ENCODE assay signal across 8 mouse cellular contexts in genomic region chr10:89874036-89874435, GRCm38 (mm10). TPM values are rescaled to one million over a fixed set of nuclear protein-coding genes. Genes with fewer than 3 reads are reported as not detected.
A peak's percentile ranks its signal among the peaks of the same experiment; 100 is the strongest.
DNase-seq lines count a peak whose midpoint lies in the region; ATAC-seq and TF ChIP-seq lines count a peak whose summit lies in the region.

No protein-coding gene starts in this region.

- TF ChIP-seq CTCF in thymus, adult 2 months (IDR thresholded peaks at IDR 0.05; ENCODE audit: borderline replicate concordance, control insufficient read depth, extremely low read depth, insufficient read depth, low read length, poor library complexity) = no peak

- H3K9ac ChIP-seq in kidney, embryonic 16.5 days (replicated peaks; ENCODE audit: low read length) = no peak overlapping the region
- H3K9ac ChIP-seq in embryonic facial prominence, embryonic 11.5 days (replicated peaks; ENCODE audit: low read length) = no peak overlapping the region
- peak overlapping the region; percentile 96 for H3K9ac ChIP-seq in hindbrain, embryonic 15.5 days
- peak overlapping the region; percentile 88 for H3K9ac ChIP-seq in midbrain, embryonic 16.5 days (ENCODE audit: low read depth, low read length)

- peaks cover 10% of the 10 kb centered on the region for H3K4me1 ChIP-seq in kidney, embryonic 16.5 days (ENCODE audit: insufficient read depth, low read length)
- H3K4me1 ChIP-seq in embryonic facial prominence, embryonic 11.5 days (ENCODE audit: control insufficient read depth, insufficient read depth, low read length) = no peaks in the 10 kb centered on the region
- peaks cover 19% of the 10 kb centered on the region for H3K4me1 ChIP-seq in hindbrain, embryonic 15.5 days (replicated peaks)
- peaks cover 18% of the 10 kb centered on the region for H3K4me1 ChIP-seq in midbrain, embryonic 16.5 days (ENCODE audit: control insufficient read depth, insufficient read depth, low read length)
- no peaks in the 10 kb centered on the region for H3K4me1 ChIP-seq in thymus, adult 2 months (replicated peaks; ENCODE audit: control insufficient read depth, insufficient read depth, low read length)

- ATAC-seq in kidney, embryonic 16.5 days (ENCODE audit: low FRiP score, low TSS enrichment) = no peak
- no peak for ATAC-seq in embryonic facial prominence, embryonic 11.5 days (replicated peaks; ENCODE audit: insufficient number of reproducible peaks, low FRiP score, low TSS enrichment, low read depth)
- no peak for ATAC-seq in hindbrain, embryonic 15.5 days (ENCODE audit: low FRiP score, low read depth)
- ATAC-seq in midbrain, embryonic 16.5 days = no peak

- TF ChIP-seq POLR2A in thymus, adult 2 months (IDR thresholded peaks at IDR 0.05; ENCODE audit: control insufficient read depth, extremely low read depth, insufficient read depth, low read length, poor library complexity) = no peak

- H3K27me3 ChIP-seq in kidney, embryonic 16.5 days (ENCODE audit: insufficient read depth, low read length) = peaks cover 14% of the 10 kb centered on the region
- peaks cover 4% of the 10 kb centered on the region for H3K27me3 ChIP-seq in embryonic facial prominence, embryonic 11.5 days (ENCODE audit: control insufficient read depth, insufficient read depth, low read length)
- no peaks in the 10 kb centered on the region for H3K27me3 ChIP-seq in hindbrain, embryonic 15.5 days
- H3K27me3 ChIP-seq in midbrain, embryonic 16.5 days (ENCODE audit: control insufficient read depth, insufficient read depth, low read depth, low read length) = no peaks in the 10 kb centered on the region
- H3K27me3 ChIP-seq in thymus, adult 2 months (ENCODE audit: control insufficient read depth, insufficient read depth, low read length) = 0 out of 2 replicates have a peak, but pooled peaks cover 3% of the 10 kb centered on the region

- no peaks in the 10 kb centered on the region for H3K9me3 ChIP-seq in kidney, embryonic 16.5 days (ENCODE audit: low read length)
- no peaks in the 10 kb centered on the region for H3K9me3 ChIP-seq in embryonic facial prominence, embryonic 11.5 days (replicated peaks; ENCODE audit: control insufficient read depth, low read length)
- no peaks in the 10 kb centered on the region for H3K9me3 ChIP-seq in hindbrain, embryonic 15.5 days
- no peaks in the 10 kb centered on the region for H3K9me3 ChIP-seq in midbrain, embryonic 16.5 days (replicated peaks; ENCODE audit: control insufficient read depth, low read length, poor library complexity, severe bottlenecking)

- no peak overlapping the region for H3K27ac ChIP-seq in kidney, embryonic 16.5 days (ENCODE audit: low read length)
- H3K27ac ChIP-seq in embryonic facial prominence, embryonic 11.5 days (replicated peaks; ENCODE audit: low read depth, low read length) = no peak overlapping the region
- peak overlapping the region; percentile 98 for H3K27ac ChIP-seq in hindbrain, embryonic 15.5 days (replicated peaks)
- peak overlapping the region; percentile 98 for H3K27ac ChIP-seq in midbrain, embryonic 16.5 days (ENCODE audit: low read length)
- no peak overlapping the region for H3K27ac ChIP-seq in thymus, adult 2 months (ENCODE audit: control insufficient read depth, insufficient read depth, low read length)

- peak overlapping the region; percentile 97 for H3K4me2 ChIP-seq in kidney, embryonic 16.5 days (replicated peaks; ENCODE audit: low read depth, low read length)
- H3K4me2 ChIP-seq in embryonic facial prominence, embryonic 11.5 days (ENCODE audit: low read depth, low read length) = peak overlapping the region; percentile 24
- H3K4me2 ChIP-seq in hindbrain, embryonic 15.5 days = peak overlapping the region; percentile 60
- H3K4me2 ChIP-seq in midbrain, embryonic 16.5 days (ENCODE audit: low read length) = peak overlapping the region; percentile 74

- DNase-seq in kidney, postnatal 14 days = no peak
- DNase-seq in embryonic facial prominence, embryonic 11.5 days (ENCODE audit: low spot score) = peak; percentile 2
- no peak for DNase-seq in urinary bladder, postnatal 14 days (ENCODE audit: low spot score)
- no peak for DNase-seq in thymus, adult 2 months
- DNase-seq in adrenal gland, adult 18-20 months (ENCODE audit: low spot score in 2 of 2) = no peak

- WGBS in kidney, embryonic 16.5 days = 10% methylated on average over 8 of the region's 8 CpGs
- WGBS in embryonic facial prominence, embryonic 11.5 days = 9% methylated on average over 8 of the region's 8 CpGs
- WGBS in hindbrain, embryonic 15.5 days = 6% methylated on average over 8 of the region's 8 CpGs
- 3% methylated on average over 8 of the region's 8 CpGs for WGBS in midbrain, embryonic 16.5 days
- 51% methylated on average over 8 of the region's 8 CpGs for WGBS in thymus, adult 2 months

- H3K36me3 ChIP-seq in kidney, embryonic 16.5 days (ENCODE audit: insufficient read depth, low read length) = no peaks in the 10 kb centered on the region
- no peaks in the 10 kb centered on the region for H3K36me3 ChIP-seq in embryonic facial prominence, embryonic 11.5 days (replicated peaks; ENCODE audit: control insufficient read depth, insufficient read depth, low read depth, low read length)
- no peaks in the 10 kb centered on the region for H3K36me3 ChIP-seq in hindbrain, embryonic 15.5 days
- H3K36me3 ChIP-seq in midbrain, embryonic 16.5 days (ENCODE audit: control insufficient read depth, insufficient read depth, low read length) = no peaks in the 10 kb centered on the region
- no peaks in the 10 kb centered on the region for H3K36me3 ChIP-seq in thymus, adult 2 months (ENCODE audit: control insufficient read depth, insufficient read depth, low read length)

- peak overlapping the region; percentile 67 for H3K4me3 ChIP-seq in kidney, embryonic 16.5 days (ENCODE audit: low read length)
- H3K4me3 ChIP-seq in embryonic facial prominence, embryonic 11.5 days (ENCODE audit: low read depth, low read length) = peak overlapping the region; percentile 5; the same call in 1 of the 2 replicates
- peak overlapping the region; percentile 97 for H3K4me3 ChIP-seq in hindbrain, embryonic 15.5 days
- peak overlapping the region; percentile 87 for H3K4me3 ChIP-seq in midbrain, embryonic 16.5 days (ENCODE audit: low read depth, low read length)
- H3K4me3 ChIP-seq in thymus, adult 2 months (ENCODE audit: control insufficient read depth, insufficient read depth, low read length) = no peak overlapping the region

RNA-seq across cellular contexts. Expression of gene Anks1b, which starts 0.7 kb away (rescaled TPM):
- 2.2 and 3.5 TPM in 2 replicates for polyA plus RNA-seq in kidney, embryonic 16.5 days (2015; fragmentation: Nextera tagmentation; extraction: Ambion mirVana)
- 2.7 and 3.0 TPM in 2 replicates for polyA plus RNA-seq in embryonic facial prominence, embryonic 11.5 days (2014; fragmentation: Nextera tagmentation; extraction: Ambion mirVana)
- polyA plus RNA-seq in hindbrain, embryonic 15.5 days (2015; fragmentation: Nextera tagmentation; extraction: Ambion mirVana) = 78.9 and 85.2 TPM in 2 replicates
- polyA plus RNA-seq in midbrain, embryonic 16.5 days (2015; fragmentation: Nextera tagmentation; extraction: Ambion mirVana) = 93.6 and 94.3 TPM in 2 replicates
- 0.08 and 0.24 TPM in 2 replicates for polyA plus RNA-seq in thymus, adult 2 months (2012; rRNA removed)
- under 1 TPM; 0.30 to 0.99 TPM for total RNA-seq in adrenal gland, adult 18-20 months (2021)

Comparison
In these comparisons a context has a peak if more than half of its experiments do, and no peak if none do; other contexts are left out.
1. H3K27ac ChIP-seq: peak in hindbrain, embryonic 15.5 days (single experiment) and midbrain, embryonic 16.5 days (single experiment); none in kidney, embryonic 16.5 days (single experiment), embryonic facial prominence, embryonic 11.5 days (single experiment) and thymus, adult 2 months (single experiment).
2. H3K4me2 ChIP-seq: peak in every context shown above with its lines; median percentile 97 in kidney, embryonic 16.5 days; 74 in midbrain, embryonic 16.5 days; 60 in hindbrain, embryonic 15.5 days; 24 in embryonic facial prominence, embryonic 11.5 days.
3. H3K9ac ChIP-seq: peak in hindbrain, embryonic 15.5 days (single experiment) and midbrain, embryonic 16.5 days (single experiment); none in kidney, embryonic 16.5 days (single experiment) and embryonic facial prominence, embryonic 11.5 days (single experiment).
4. RNA of gene Anks1b, which starts 0.7 kb away (polyA plus RNA-seq): 93.6 to 94.3 TPM in midbrain, embryonic 16.5 days and 78.9 to 85.2 TPM in hindbrain, embryonic 15.5 days; 2.7 to 3.0 TPM in embryonic facial prominence, embryonic 11.5 days, 2.2 to 3.5 TPM in kidney, embryonic 16.5 days and 0.08 to 0.24 TPM in thymus, adult 2 months; every median in the first group is over 10 times any median in the second.